Mouse (Mus musculus) C2C12 (cell line): Measurements from ENCODE around the gene Nol10. TPM values are rescaled to one million over a fixed set of nuclear protein-coding genes. Genes with fewer than 3 reads are reported as not detected.

Experiments used
- H3K27me3 ChIP-seq: one replicate; pipeline ENCODE4 v1.6.1; 2011; ENCODE audit not compliant: control insufficient read depth, insufficient read depth, insufficient read length
- H3K36me3 ChIP-seq: one replicate; pipeline ENCODE4 v1.6.1; 2011; ENCODE audit not compliant: control insufficient read depth, insufficient read depth
- H3K4me3 ChIP-seq: one replicate; pipeline ENCODE4 v1.5.1; 2011; ENCODE audit warnings: mild to moderate bottlenecking, control low read depth; ENCODE audit not compliant: poor library complexity, insufficient read depth, severe bottlenecking
- H3K79me2 ChIP-seq: one replicate; pipeline ENCODE4 v1.6.1; 2011; ENCODE audit not compliant: control insufficient read depth, insufficient read depth
- H3K79me3 ChIP-seq: one replicate; pipeline ENCODE4 v1.6.1; 2011; ENCODE audit warnings: low read depth, control low read depth
- H3ac ChIP-seq: one replicate; pipeline ENCODE3; 2011; ENCODE audit warnings: low read depth; ENCODE audit not compliant: control insufficient read depth, insufficient read length
- CEBPB ChIP-seq: IDR thresholded peaks from one replicate; pipeline ENCODE4 v1.6.1; 2011; ENCODE audit warnings: low read depth, mild to moderate bottlenecking, control low read depth, moderate library complexity
- CTCF ChIP-seq: IDR thresholded peaks from one replicate; pipeline ENCODE4 v1.5.1; 2011; ENCODE audit not compliant: control insufficient read depth, insufficient read depth, insufficient read length
- FOSL1 ChIP-seq: IDR thresholded peaks from one replicate; pipeline ENCODE4 v1.8.0; 2011; ENCODE audit warnings: mild to moderate bottlenecking, low read length; ENCODE audit not compliant: poor library complexity, insufficient read depth, severe bottlenecking
- MAX ChIP-seq: IDR thresholded peaks from one replicate; pipeline ENCODE4 v1.6.1; 2011; ENCODE audit warnings: mild to moderate bottlenecking, control low read depth
- MYOD1 ChIP-seq: IDR thresholded peaks from one replicate; pipeline ENCODE4 v1.6.1; 2011; ENCODE audit warnings: low read depth; ENCODE audit not compliant: control insufficient read depth, insufficient read length
- MYOG ChIP-seq: IDR thresholded peaks from one replicate; pipeline ENCODE4 v1.6.1; 2011; ENCODE audit not compliant: control insufficient read depth, insufficient read length; ENCODE audit errors: extremely low read depth
- USF1 ChIP-seq: IDR thresholded peaks from one replicate; pipeline ENCODE4 v1.6.1; 2011; ENCODE audit warnings: low read depth, mild to moderate bottlenecking, control low read depth, moderate library complexity
- polyA plus RNA-seq: library from polyadenylated mRNA; unstranded; fragments of >200 nt; fragmentation: generic; extraction: Trizol; gene quantifications from one replicate; pipeline ENCODE4 v1.2.1, GENCODE M21; 2012; ENCODE audit warnings: missing spikeins

Nol10 gene
- polyA plus RNA-seq, 1 experiment: 20.3 TPM

DNA sequence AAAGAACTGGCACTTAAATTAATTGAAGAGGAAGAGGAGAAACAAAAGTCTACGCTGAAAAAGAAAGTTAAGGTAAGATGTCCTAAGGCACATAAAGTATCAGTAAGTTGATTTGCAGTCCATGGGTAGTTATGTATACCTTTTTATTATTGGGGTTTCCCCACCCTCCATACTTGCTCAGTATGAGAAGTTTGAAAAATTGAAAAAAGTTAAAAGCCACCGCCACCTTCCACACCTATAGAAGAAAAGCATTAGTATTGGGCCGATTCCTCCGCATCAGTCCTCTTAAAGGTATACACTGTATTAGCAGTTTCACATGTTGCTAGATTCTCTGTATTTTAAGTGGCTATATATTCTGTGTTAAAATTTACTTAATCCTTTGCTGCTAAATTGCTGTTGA is 58.6 kb downstream of the Nol10 start:
- Histone ChIP-seq H3K79me2 (no peaks in the 10 kb centered on the region), H3K36me3 (peaks cover 83% of the 10 kb centered on the region), H3ac (no peak overlapping the region), H3K4me3 (no peak overlapping the region), H3K27me3 (no peaks in the 10 kb centered on the region), H3K79me3 (no peaks in the 10 kb centered on the region)
- TF ChIP-seq CEBPB (no peak), FOSL1 (no peak), MAX (no peak), USF1 (no peak), MYOD1 (no peak), CTCF (no peak), MYOG (no peak)

DNA sequence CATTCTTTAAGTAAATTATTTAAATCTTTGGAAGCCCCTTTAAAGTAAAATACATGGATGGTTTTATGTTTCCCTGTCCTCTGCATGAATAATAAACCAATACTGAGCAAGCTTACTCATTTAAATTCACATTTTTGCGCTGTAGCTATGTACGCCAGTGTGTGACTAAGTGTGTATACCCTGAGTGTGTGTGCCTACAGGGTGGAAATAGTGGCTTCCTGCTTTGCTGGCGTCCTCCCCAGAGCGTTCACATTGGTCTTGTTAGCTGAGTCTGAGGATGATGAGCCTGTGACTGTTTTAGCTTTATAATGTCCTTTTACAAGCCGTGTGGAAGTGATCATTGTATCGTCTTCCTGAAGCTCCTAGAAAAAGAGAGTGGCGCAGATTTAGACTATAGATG is 60.1 kb downstream of the Nol10 start:
- Histone ChIP-seq H3K27me3 (no peaks in the 10 kb centered on the region), H3K79me3 (no peaks in the 10 kb centered on the region), H3K36me3 (peaks cover 83% of the 10 kb centered on the region), H3ac (no peak overlapping the region), H3K4me3 (no peak overlapping the region), H3K79me2 (no peaks in the 10 kb centered on the region)
- no peak for TF ChIP-seq CTCF
- no peak for TF ChIP-seq FOSL1
- TF ChIP-seq MYOG: no peak
- TF ChIP-seq CEBPB: no peak
- TF ChIP-seq MAX: no peak
- no peak for TF ChIP-seq MYOD1

DNA sequence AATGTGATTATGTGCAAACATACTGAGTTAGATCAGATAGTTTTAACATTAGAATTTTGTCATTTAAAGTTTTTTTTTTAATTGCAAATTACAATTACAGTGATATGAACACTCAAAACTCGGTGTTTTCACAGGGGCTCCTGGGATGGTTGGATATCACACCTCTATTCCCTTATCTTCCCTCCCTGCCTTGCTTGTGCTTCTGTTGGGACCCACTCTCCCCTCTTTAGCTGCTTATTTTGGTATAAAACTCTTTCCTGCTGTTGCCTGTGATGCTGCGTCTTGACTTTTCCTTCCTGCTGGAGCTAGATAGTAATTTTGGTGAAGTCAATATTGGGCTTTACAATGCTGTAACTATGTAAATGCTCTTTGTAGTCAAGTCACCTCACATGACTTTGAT is 63.0 kb downstream of the Nol10 start:
- Histone ChIP-seq H3K27me3 (no peaks in the 10 kb centered on the region), H3K79me3 (no peaks in the 10 kb centered on the region), H3ac (no peak overlapping the region), H3K4me3 (no peak overlapping the region), H3K79me2 (no peaks in the 10 kb centered on the region), H3K36me3 (peaks cover 75% of the 10 kb centered on the region)
- no peak for TF ChIP-seq MAX

DNA sequence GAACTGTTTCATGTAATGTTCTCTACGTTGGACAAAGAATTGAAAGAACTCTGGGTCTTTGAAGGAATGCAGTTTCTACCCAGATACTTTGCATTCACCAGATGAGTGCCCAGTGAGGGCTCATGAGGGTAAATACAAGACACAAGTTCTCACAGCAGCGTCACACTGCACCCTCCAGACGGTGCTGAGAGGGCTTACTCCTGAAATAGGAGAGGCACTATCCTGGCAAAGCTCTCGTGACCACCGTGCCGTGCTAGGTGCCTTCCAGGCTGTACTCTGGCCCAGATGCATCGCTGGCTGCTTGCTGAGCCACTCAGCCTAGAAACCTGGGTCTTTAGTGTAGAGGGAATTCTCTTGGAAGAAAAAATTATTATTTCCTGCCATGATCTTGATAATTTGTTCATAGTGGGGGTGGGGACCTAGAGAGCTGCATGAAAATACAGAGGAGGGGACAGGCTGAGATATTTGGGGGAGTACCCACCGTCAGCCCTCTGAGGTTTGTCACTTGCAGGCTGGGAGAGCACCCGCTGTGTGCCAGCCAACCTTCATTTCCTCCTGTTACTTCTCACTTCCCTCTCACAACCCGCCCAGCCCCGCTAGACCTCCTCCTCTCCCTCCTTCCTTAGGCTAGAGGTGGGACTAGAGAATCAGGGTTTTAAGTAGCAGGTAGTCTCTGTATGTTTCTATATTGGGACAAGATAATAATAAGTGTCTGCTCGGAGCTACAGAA is 63.7 kb downstream of the Nol10 start:
- Histone ChIP-seq H3K79me2 (no peaks in the 10 kb centered on the region), H3K79me3 (no peaks in the 10 kb centered on the region), H3K27me3 (no peaks in the 10 kb centered on the region), H3ac (no peak overlapping the region), H3K4me3 (no peak overlapping the region), H3K36me3 (peaks cover 76% of the 10 kb centered on the region)
- TF ChIP-seq MAX: no peak
- no peak for TF ChIP-seq CEBPB
- TF ChIP-seq MYOG: no peak
- no peak for TF ChIP-seq USF1
- no peak for TF ChIP-seq FOSL1
- no peak for TF ChIP-seq CTCF
- no peak for TF ChIP-seq MYOD1

DNA sequence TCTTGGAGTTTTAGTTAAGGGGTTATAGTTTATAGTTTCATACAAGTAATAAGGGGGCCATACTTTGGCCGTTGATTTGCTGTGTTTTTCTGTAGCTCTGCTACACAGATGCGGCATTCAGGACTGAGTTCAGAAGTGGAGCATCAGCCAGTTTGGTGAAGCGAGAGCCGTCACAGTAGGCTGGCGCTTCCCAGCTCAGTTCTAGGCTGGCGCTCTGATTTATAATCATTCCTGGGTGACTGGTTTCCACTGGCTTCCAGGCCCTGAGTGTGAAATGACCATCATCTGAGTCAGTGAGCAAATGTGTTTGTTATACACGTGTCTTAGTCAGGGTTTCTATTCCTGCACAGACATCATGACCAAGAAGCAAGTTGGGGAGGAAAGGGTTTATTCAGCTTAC is 66.5 kb downstream of the Nol10 start:
- Histone ChIP-seq H3K4me3 (no peak overlapping the region), H3K36me3 (peaks cover 75% of the 10 kb centered on the region)

DNA sequence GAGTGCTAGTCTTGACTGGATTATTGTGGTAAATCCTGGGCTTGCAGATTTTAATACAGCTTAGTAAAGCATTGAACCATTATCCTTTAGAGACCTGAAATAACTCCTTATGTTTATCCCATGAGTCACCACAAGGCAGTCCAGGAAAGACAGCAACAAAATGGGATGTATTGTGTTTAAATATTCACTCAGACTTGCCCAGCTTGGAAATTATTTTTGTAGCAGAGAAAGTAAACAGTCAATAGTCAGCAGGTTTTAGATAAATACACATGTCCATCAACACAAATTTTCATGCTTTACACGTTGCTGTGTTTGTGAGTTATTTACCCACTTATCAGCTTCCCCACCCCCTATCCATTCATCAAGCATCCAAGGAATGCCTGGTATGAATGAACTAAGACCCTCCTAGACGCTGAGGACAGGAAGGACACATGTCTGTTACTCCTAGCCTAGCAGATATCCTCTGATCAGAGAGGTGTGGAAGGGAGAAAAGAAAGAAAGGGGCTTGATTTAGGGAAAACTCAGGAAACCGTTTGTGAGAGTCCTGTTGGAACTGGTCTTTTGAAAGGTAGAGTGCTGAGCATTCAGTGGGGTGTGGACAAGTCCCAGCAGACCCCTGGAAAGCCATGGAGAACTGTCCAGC is 72.0 kb downstream of the Nol10 start:
- Histone ChIP-seq H3K79me2 (no peaks in the 10 kb centered on the region), H3ac (no peak overlapping the region), H3K4me3 (no peak overlapping the region), H3K36me3 (peaks cover 80% of the 10 kb centered on the region), H3K79me3 (peaks cover 3% of the 10 kb centered on the region), H3K27me3 (no peaks in the 10 kb centered on the region)
- no peak for TF ChIP-seq CEBPB
- TF ChIP-seq MAX: no peak
- no peak for TF ChIP-seq MYOG
- TF ChIP-seq USF1: no peak
- no peak for TF ChIP-seq CTCF
- no peak for TF ChIP-seq FOSL1
- TF ChIP-seq MYOD1: no peak

More for the DNA sequence above, 66.5 kb downstream of the Nol10 start:
- TF ChIP-seq USF1 (no peak), CTCF (no peak), MYOG (no peak), MAX (no peak), CEBPB (no peak), FOSL1 (no peak), MYOD1 (no peak)
- Histone ChIP-seq H3K27me3 (no peaks in the 10 kb centered on the region), H3K79me3 (no peaks in the 10 kb centered on the region), H3ac (no peak overlapping the region), H3K79me2 (no peaks in the 10 kb centered on the region)
